Mouse (Mus musculus) liver, embryonic 18 days (tissue): Measurements from ENCODE around the gene Lrrc27. TPM values are rescaled to one million over a fixed set of nuclear protein-coding genes. Genes with fewer than 3 reads are reported as not detected.

Source experiments
- polyA plus RNA-seq: library from polyadenylated mRNA; depleted of rRNA; stranded (reverse); fragments of >200 nt; gene quantifications from 2 replicates; pipeline ENCODE4 v1.2.3, GENCODE M21; 2012; rRNA removed

Lrrc27 gene
- 0.99 and 1.1 TPM in 2 replicates for polyA plus RNA-seq

DNA sequence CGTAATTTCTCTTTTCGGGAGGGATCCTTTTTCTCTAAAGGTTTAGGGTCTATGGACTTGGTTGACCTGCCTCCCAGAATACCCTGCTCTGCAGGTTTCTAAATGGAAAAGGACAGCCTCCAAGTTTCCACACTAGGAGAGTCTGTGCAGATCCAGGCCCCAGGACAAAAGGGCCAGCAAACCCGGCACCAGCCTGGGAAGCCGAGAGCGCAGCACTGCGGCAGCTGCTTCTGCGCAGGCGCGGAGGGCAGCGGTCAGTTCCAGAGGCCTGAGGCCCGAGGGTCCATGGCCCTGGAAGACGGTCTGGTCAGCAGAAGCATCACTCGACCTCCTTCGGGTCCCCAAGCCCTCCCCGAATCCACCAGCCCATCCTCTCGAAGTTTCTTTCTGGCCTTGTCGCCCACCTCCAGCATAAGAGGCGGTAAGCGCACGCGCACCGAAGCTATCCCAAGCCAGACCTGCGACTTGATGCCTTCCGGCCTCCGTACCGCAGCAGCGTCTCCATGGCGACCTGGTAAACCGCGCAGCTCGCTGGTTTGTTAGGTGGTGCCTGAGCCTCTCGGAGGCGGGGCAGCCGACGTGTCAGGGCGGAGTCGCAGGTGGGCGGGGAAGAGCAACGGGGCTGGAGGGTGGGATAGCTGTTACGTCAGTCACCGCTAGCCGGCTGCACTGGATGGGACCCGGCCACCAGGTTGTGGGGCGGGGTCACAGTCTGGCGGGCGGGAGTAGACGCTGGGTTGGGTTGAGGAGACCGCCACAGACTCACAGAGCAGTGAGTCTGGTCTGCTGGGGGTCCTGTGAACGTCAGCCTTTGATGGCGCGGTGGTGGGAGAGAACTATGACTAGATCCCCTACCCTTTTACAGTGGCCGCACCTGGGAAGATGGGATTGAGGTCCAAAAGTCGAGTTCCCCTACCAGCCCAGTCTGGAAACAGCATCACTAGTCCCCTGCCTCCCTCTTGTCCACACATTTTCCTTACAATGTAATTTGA is at the start of gene Lrrc27, which contains the start of gene Stk32c:
Gene Lrrc27 (plus strand): TSS at position 235 of the 992 bp plus-strand sequence.
Gene Stk32c (minus strand): TSS at position 554 of the 992 bp plus-strand sequence.

GRCm38 (mm10) chr7:139247881-139248614 is 35.3 kb downstream of the Lrrc27 start, which contains the start of gene Pwwp2b:
TSS of gene Pwwp2b (plus strand) at chr7:139248482.

Other genes with a start within 250 kb of the Lrrc27 start
- gene Dpysl4, start 127.0 kb upstream of the Lrrc27 start, polyA plus RNA-seq: 0.05 and 0.13 TPM in 2 replicates
- gene Stk32c, start 319 bp downstream of the Lrrc27 start, polyA plus RNA-seq: 0.08 and 0.13 TPM in 2 replicates
- gene Pwwp2b, start 35.5 kb downstream of the Lrrc27 start, polyA plus RNA-seq: 1.3 and 1.4 TPM in 2 replicates
- gene Inpp5a, start 176.1 kb downstream of the Lrrc27 start, polyA plus RNA-seq: 3.2 and 3.5 TPM in 2 replicates